Mouse (Mus musculus) cortical plate, adult 2 months (tissue): ENCODE measurements around the gene Sar1a.

Source experiments
- CTCF ChIP-seq: fragments of 200-500 bp; IDR thresholded peaks from 2 replicates; pipeline ENCODE4 v1.5.1; 2011; ENCODE audit warnings: mild to moderate bottlenecking, control low read depth, low read length; ENCODE audit not compliant: insufficient read depth; ENCODE audit errors: extremely low read depth
- POLR2A ChIP-seq: fragments of 200-500 bp; IDR thresholded peaks from 2 replicates; pipeline ENCODE4 v1.6.1; 2011; ENCODE audit warnings: mild to moderate bottlenecking, low read length, control low read depth; ENCODE audit not compliant: insufficient read depth; ENCODE audit errors: extremely low read depth

GRCm38 (mm10) chr10:61646557-61646956, 33.5 kb upstream of the Sar1a start:
- TF ChIP-seq CTCF (no peak), POLR2A (no peak)
